Mouse (Mus musculus): ENCODE measurements at regions not wholly inside any gene's neighbourhood (a gene's known extent, or its start where the extent isn't known, plus 50 kb on each side); places are given as distances from the start of the nearest gene placed in this dataset.

- DNase-seq: no peak
- intact Hi-C loops (cut with DNase I): no loop called here
Observed at GRCm38 (mm10) chr6:67124089-67124488, 86.8 kb upstream of the Gadd45a start.

GRCm38 (mm10) chr6:67123071-67123470 is 85.8 kb upstream of the Gadd45a start:
- intact Hi-C loops (cut with DNase I): no loop called here
- DNase-seq: no peak

- intact Hi-C loops (cut with DNase I): no loop called here
- DNase-seq: no peak
Observed at GRCm38 (mm10) chr6:67116306-67116705, 79.0 kb upstream of the Gadd45a start.

- no peak for DNase-seq
- intact Hi-C loops (cut with DNase I): no loop called here
Observed at GRCm38 (mm10) chr6:67115505-67116303, 78.4 kb upstream of the Gadd45a start.

GRCm38 (mm10) chr6:67114753-67115152 is 77.5 kb upstream of the Gadd45a start:
- DNase-seq: no peak
- intact Hi-C loops (cut with DNase I): no loop called here

GRCm38 (mm10) chr6:67113686-67114278 is 76.5 kb upstream of the Gadd45a start:
- intact Hi-C loops (cut with DNase I): no loop called here
- no peak for DNase-seq

GRCm38 (mm10) chr6:67113261-67113660 is 76.0 kb upstream of the Gadd45a start:
- DNase-seq: no peak
- intact Hi-C loops (cut with DNase I): no loop called here

- DNase-seq: no peak
- intact Hi-C loops (cut with DNase I): no loop called here
Observed at GRCm38 (mm10) chr6:67112311-67112710, 75.1 kb upstream of the Gadd45a start.

- intact Hi-C loops (cut with DNase I): no loop called here
- DNase-seq: no peak
Observed at GRCm38 (mm10) chr6:67111581-67111980, 74.3 kb upstream of the Gadd45a start.

GRCm38 (mm10) chr6:67110391-67110790 is 73.1 kb upstream of the Gadd45a start:
- intact Hi-C loops (cut with DNase I): no loop called here

GRCm38 (mm10) chr6:67109774-67110173 is 72.5 kb upstream of the Gadd45a start:
- intact Hi-C loops (cut with DNase I): no loop called here
- no peak for DNase-seq

More at GRCm38 (mm10) chr6:67110391-67110790, 73.1 kb upstream of the Gadd45a start:
- no peak for DNase-seq

GRCm38 (mm10) chr6:67107517-67107916 is 70.3 kb upstream of the Gadd45a start:
- intact Hi-C loops (cut with DNase I): no loop called here
- DNase-seq: no peak

- no peak for DNase-seq
- intact Hi-C loops (cut with DNase I): no loop called here
Observed at GRCm38 (mm10) chr6:67106493-67106892, 69.2 kb upstream of the Gadd45a start.

GRCm38 (mm10) chr6:67105386-67105785 is 68.1 kb upstream of the Gadd45a start:
- no peak for DNase-seq
- intact Hi-C loops (cut with DNase I): no loop called here

GRCm38 (mm10) chr6:67104205-67104604 is 66.9 kb upstream of the Gadd45a start:
- intact Hi-C loops (cut with DNase I): loop anchor here (5.0 kb wide), 1 partner anchor 33 kb away; no protein-coding TSS in a partner anchor

GRCm38 (mm10) chr6:67102541-67103134 is 65.4 kb upstream of the Gadd45a start:
- peak; percentile 73 to 80 for DNase-seq
- intact Hi-C loops (cut with DNase I): loop anchor here (5.0 kb wide), 1 partner anchor 35 kb away; no protein-coding TSS in a partner anchor

More at GRCm38 (mm10) chr6:67104205-67104604, 66.9 kb upstream of the Gadd45a start:
- DNase-seq: no peak

- DNase-seq: peak; percentile 55 to 63
- intact Hi-C loops (cut with DNase I): loop anchor here (5.0 kb wide), 1 partner anchor 35 kb away; no protein-coding TSS in a partner anchor
Observed at GRCm38 (mm10) chr6:67102014-67102413, 64.8 kb upstream of the Gadd45a start.

- DNase-seq: no peak
- intact Hi-C loops (cut with DNase I): no loop called here
Observed at GRCm38 (mm10) chr6:67094426-67094825, 57.2 kb upstream of the Gadd45a start.

- intact Hi-C loops (cut with DNase I): no loop called here
- DNase-seq: no peak
Observed at GRCm38 (mm10) chr6:67093128-67093527, 55.9 kb upstream of the Gadd45a start.

GRCm38 (mm10) chr6:67090150-67090549 is 52.9 kb upstream of the Gadd45a start:
- intact Hi-C loops (cut with DNase I): no loop called here
- no peak for DNase-seq

GRCm38 (mm10) chr6:67089530-67090140 is 52.4 kb upstream of the Gadd45a start:
- intact Hi-C loops (cut with DNase I): no loop called here
- no peak for DNase-seq
